Mouse (Mus musculus): ENCODE measurements at regions not wholly inside any gene's neighbourhood (a gene's known extent, or its start where the extent isn't known, plus 50 kb on each side); places are given as distances from the start of the nearest gene placed in this dataset.

DNA sequence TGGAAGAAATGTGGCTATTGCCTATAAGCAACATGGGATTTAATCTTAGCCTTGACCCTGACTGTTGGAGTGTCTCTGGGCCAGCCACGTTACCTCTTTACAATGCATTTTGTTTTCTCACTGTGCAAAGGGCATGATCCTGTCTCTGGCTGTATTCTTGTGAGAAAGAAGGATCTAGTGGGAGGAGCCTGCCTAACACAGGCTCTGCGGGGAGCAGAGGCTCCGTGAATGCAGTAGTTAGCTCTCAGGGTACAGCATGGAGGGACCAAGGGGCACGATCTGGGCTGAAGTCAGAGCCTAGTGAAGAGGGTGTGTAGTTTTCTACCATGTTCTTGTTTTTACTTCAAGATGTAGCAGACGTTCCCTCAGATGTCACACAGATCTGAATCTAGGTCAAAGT lies 395.8 kb upstream of the Fam92a start:
- ATAC-seq (ENCODE audit: extremely low read depth, insufficient number of reproducible peaks, low FRiP score, poor library complexity, severe bottlenecking) (no peak), DNase-seq (ENCODE audit: low spot score) (no peak)
- no peak for TF ChIP-seq CTCF (IDR thresholded peaks at IDR 0.05; ENCODE audit: low read depth, low read length)
- TF ChIP-seq TAL1 (conservative IDR thresholded peaks at IDR 0.05; ENCODE audit: low read depth, low read length): no peak
- no peak for TF ChIP-seq GATA2 (IDR thresholded peaks at IDR 0.05; ENCODE audit: borderline replicate concordance, low read depth, low read length)
- no peak for TF ChIP-seq POLR2AphosphoS5 (IDR thresholded peaks at IDR 0.05; ENCODE audit: insufficient replicate concordance, low read depth, low read length)
- no peaks in the 10 kb centered on the region for H3K27me3 ChIP-seq (ENCODE audit: insufficient read depth, low read length)
- no peaks in the 10 kb centered on the region for H3K36me3 ChIP-seq (replicated peaks)
- no peaks in the 10 kb centered on the region for H3K9me3 ChIP-seq (replicated peaks)
- H3K4me1 ChIP-seq (ENCODE audit: insufficient read depth, low read depth, low read length): no peaks in the 10 kb centered on the region
- H3K4me3 ChIP-seq (ENCODE audit: low read depth, low read length): no peak overlapping the region

DNA sequence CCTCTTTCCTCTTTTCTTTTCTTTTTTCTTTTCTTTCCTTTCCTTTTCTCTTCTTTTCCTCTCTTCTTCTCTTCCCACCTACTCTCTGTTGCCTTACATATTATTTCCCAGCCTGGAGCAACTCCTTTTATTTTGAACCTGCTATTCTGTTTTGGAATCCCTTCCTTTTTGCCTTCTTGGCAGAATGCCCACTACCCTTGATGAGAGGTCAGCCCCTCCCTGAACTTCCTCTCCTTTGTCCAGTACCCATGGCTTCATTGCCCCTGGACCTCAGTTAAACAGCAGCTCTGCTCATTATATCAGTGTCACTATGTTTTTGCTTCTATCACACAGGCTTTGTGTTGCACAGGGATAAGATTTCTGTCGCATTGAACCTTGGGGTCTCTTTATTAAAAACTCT lies 391.2 kb upstream of the Fam92a start:
- Histone ChIP-seq H3K27me3 (ENCODE audit: insufficient read depth, low read length) (no peaks in the 10 kb centered on the region), H3K9me3 (replicated peaks) (no peaks in the 10 kb centered on the region), H3K36me3 (replicated peaks) (no peaks in the 10 kb centered on the region), H3K4me1 (ENCODE audit: insufficient read depth, low read depth, low read length) (no peaks in the 10 kb centered on the region), H3K4me3 (ENCODE audit: low read depth, low read length) (no peak overlapping the region)
- ATAC-seq (ENCODE audit: extremely low read depth, insufficient number of reproducible peaks, low FRiP score, poor library complexity, severe bottlenecking): no peak
- no peak for TF ChIP-seq GATA1 (IDR thresholded peaks at IDR 0.05; ENCODE audit: borderline replicate concordance, low read length)
- TF ChIP-seq GATA2 (IDR thresholded peaks at IDR 0.05; ENCODE audit: borderline replicate concordance, low read depth, low read length): no peak
- no peak for TF ChIP-seq TAL1 (conservative IDR thresholded peaks at IDR 0.05; ENCODE audit: low read depth, low read length)
- TF ChIP-seq CTCF (IDR thresholded peaks at IDR 0.05; ENCODE audit: low read depth, low read length): no peak
- no peak for TF ChIP-seq POLR2AphosphoS5 (IDR thresholded peaks at IDR 0.05; ENCODE audit: insufficient replicate concordance, low read depth, low read length)
- no peak for DNase-seq (ENCODE audit: low spot score)

DNA sequence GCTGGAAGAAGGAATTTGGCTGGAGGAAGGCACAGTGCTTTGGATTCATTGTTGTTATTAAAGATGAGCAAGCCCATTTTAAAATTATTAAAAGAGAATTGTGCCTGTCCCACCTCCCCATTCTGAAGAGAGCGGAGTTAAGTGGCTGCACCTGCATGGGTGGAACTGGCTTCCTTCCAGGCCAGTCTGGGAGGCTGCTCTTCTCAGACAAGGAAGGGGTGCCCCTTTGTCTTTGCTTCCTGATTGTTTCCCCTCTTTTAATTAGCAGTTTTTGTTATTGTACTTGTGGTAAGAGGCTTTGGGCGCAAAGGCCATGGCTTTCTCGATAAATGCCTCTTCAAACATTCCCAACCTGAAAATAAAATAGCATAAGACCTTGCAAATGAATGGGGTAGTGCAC lies 388.7 kb upstream of the Fam92a start:
- DNase-seq (ENCODE audit: low spot score): no peak
- Histone ChIP-seq H3K4me3 (ENCODE audit: low read depth, low read length) (no peak overlapping the region), H3K4me1 (ENCODE audit: insufficient read depth, low read depth, low read length) (no peaks in the 10 kb centered on the region), H3K9me3 (replicated peaks) (no peaks in the 10 kb centered on the region), H3K27me3 (ENCODE audit: insufficient read depth, low read length) (no peaks in the 10 kb centered on the region), H3K36me3 (replicated peaks) (no peaks in the 10 kb centered on the region)
- ATAC-seq (ENCODE audit: extremely low read depth, insufficient number of reproducible peaks, low FRiP score, poor library complexity, severe bottlenecking): no peak
- TF ChIP-seq GATA2 (IDR thresholded peaks at IDR 0.05; ENCODE audit: borderline replicate concordance, low read depth, low read length) (no peak), POLR2AphosphoS5 (IDR thresholded peaks at IDR 0.05; ENCODE audit: insufficient replicate concordance, low read depth, low read length) (no peak), TAL1 (conservative IDR thresholded peaks at IDR 0.05; ENCODE audit: low read depth, low read length) (no peak), CTCF (IDR thresholded peaks at IDR 0.05; ENCODE audit: low read depth, low read length) (no peak), GATA1 (IDR thresholded peaks at IDR 0.05; ENCODE audit: borderline replicate concordance, low read length) (no peak)

DNA sequence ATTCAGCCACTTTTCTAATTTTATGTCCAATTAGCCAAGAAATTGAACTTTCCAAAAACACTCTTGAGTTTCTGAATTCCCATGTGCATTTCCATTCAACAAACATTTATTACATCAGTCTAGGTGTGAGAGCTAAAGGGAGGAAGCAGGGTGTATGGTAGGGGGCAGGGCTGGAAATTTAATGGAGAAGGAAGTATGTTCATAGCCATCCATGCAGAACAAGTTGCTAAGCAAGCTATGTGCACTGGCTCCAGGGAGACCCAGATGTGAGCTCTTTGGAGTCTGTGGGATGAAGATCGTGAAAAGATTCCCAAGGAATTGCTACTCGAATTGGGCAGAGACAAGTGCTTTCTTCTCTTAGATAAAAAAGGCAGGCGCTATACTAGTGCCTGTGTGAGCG lies 388.2 kb upstream of the Fam92a start:
- H3K36me3 ChIP-seq (replicated peaks): no peaks in the 10 kb centered on the region
- H3K4me1 ChIP-seq (ENCODE audit: insufficient read depth, low read depth, low read length): no peaks in the 10 kb centered on the region
- ATAC-seq (ENCODE audit: extremely low read depth, insufficient number of reproducible peaks, low FRiP score, poor library complexity, severe bottlenecking): no peak
- TF ChIP-seq GATA2 (IDR thresholded peaks at IDR 0.05; ENCODE audit: borderline replicate concordance, low read depth, low read length): no peak
- H3K27me3 ChIP-seq (ENCODE audit: insufficient read depth, low read length): no peaks in the 10 kb centered on the region
- no peak for DNase-seq (ENCODE audit: low spot score)
- H3K9me3 ChIP-seq (replicated peaks): no peaks in the 10 kb centered on the region
- H3K4me3 ChIP-seq (ENCODE audit: low read depth, low read length): no peak overlapping the region

DNA sequence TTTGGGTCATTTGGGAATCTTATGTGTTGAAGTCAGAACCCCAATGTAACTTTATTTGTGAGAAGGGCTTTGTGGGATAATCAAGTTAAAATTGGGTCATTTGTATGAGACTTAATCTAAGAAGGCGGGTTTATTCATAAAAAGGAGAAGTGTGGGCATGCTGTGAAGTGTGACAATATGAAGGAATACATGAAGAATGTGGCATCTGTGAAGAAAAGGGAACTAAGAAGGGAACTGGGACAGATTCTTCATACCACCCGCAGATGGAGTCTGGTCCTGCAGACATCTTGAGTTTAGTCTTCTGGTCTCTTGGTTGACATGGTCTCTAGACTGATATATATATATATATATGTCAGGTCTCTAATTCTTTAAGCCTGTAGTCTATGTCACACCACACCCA lies 385.3 kb upstream of the Fam92a start:
- DNase-seq (ENCODE audit: low spot score) (no peak), ATAC-seq (ENCODE audit: extremely low read depth, insufficient number of reproducible peaks, low FRiP score, poor library complexity, severe bottlenecking) (no peak)
- no peak overlapping the region for H3K4me3 ChIP-seq (ENCODE audit: low read depth, low read length)
- no peaks in the 10 kb centered on the region for H3K9me3 ChIP-seq (replicated peaks)
- no peaks in the 10 kb centered on the region for H3K27me3 ChIP-seq (ENCODE audit: insufficient read depth, low read length)
- TF ChIP-seq GATA1 (IDR thresholded peaks at IDR 0.05; ENCODE audit: borderline replicate concordance, low read length) (no peak), GATA2 (IDR thresholded peaks at IDR 0.05; ENCODE audit: borderline replicate concordance, low read depth, low read length) (no peak), CTCF (IDR thresholded peaks at IDR 0.05; ENCODE audit: low read depth, low read length) (no peak), POLR2AphosphoS5 (IDR thresholded peaks at IDR 0.05; ENCODE audit: insufficient replicate concordance, low read depth, low read length) (no peak), TAL1 (conservative IDR thresholded peaks at IDR 0.05; ENCODE audit: low read depth, low read length) (no peak)
- no peaks in the 10 kb centered on the region for H3K36me3 ChIP-seq (replicated peaks)
- no peaks in the 10 kb centered on the region for H3K4me1 ChIP-seq (ENCODE audit: insufficient read depth, low read depth, low read length)

DNA sequence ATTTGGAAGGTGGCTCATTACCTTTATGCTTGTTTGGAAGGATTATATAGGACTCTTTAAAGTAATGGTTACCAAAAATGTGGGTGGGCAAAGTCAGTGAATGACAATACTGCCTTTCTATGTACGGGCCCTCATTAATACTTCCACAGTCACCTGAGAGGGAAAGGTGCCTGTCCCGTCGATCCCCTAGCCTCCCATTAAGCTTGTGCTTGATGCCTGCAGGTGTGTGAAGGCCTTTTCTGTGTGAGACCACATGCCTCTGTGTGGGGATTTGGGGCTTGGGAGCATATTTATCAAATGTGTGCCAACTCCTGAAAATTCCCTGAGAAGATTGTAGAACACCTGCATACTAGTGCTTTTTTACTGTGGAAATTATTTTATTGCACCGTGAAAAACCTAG lies 377.4 kb upstream of the Fam92a start:
- Histone ChIP-seq H3K27me3 (ENCODE audit: insufficient read depth, low read length) (no peaks in the 10 kb centered on the region), H3K4me1 (ENCODE audit: insufficient read depth, low read depth, low read length) (no peaks in the 10 kb centered on the region), H3K36me3 (replicated peaks) (no peaks in the 10 kb centered on the region), H3K4me3 (ENCODE audit: low read depth, low read length) (no peak overlapping the region), H3K9me3 (replicated peaks) (no peaks in the 10 kb centered on the region)
- TF ChIP-seq CTCF (IDR thresholded peaks at IDR 0.05; ENCODE audit: low read depth, low read length) (no peak), GATA2 (IDR thresholded peaks at IDR 0.05; ENCODE audit: borderline replicate concordance, low read depth, low read length) (no peak), TAL1 (conservative IDR thresholded peaks at IDR 0.05; ENCODE audit: low read depth, low read length) (no peak), POLR2AphosphoS5 (IDR thresholded peaks at IDR 0.05; ENCODE audit: insufficient replicate concordance, low read depth, low read length) (no peak), GATA1 (IDR thresholded peaks at IDR 0.05; ENCODE audit: borderline replicate concordance, low read length) (no peak)
- DNase-seq (ENCODE audit: low spot score): no peak
- ATAC-seq (ENCODE audit: extremely low read depth, insufficient number of reproducible peaks, low FRiP score, poor library complexity, severe bottlenecking): no peak

DNA sequence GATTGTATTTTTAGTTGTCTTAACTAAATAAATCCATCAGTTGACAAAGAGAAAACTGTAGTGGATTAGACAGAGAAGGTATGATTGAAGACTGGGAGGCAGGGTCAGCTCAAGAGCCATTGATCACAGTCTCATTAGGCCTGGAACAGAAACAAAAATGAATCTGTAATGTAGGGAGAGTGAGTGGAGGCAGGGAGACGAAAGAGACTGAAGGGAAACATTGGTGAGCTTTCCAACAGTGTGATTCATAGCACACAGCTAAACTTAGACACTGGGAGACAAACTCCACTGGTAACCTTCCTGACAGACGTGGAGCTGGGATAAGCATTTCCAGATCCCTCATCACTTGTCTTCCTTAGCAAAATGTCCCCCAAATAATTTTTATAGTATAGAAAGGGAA lies 372.1 kb upstream of the Fam92a start:
- H3K36me3 ChIP-seq (replicated peaks): no peaks in the 10 kb centered on the region
- ATAC-seq (ENCODE audit: extremely low read depth, insufficient number of reproducible peaks, low FRiP score, poor library complexity, severe bottlenecking): no peak

More for the DNA sequence above, 372.1 kb upstream of the Fam92a start:
- DNase-seq (ENCODE audit: low spot score): no peak
- no peaks in the 10 kb centered on the region for H3K27me3 ChIP-seq (ENCODE audit: insufficient read depth, low read length)
- no peak overlapping the region for H3K4me3 ChIP-seq (ENCODE audit: low read depth, low read length)
- TF ChIP-seq TAL1 (conservative IDR thresholded peaks at IDR 0.05; ENCODE audit: low read depth, low read length): no peak
- no peak for TF ChIP-seq GATA1 (IDR thresholded peaks at IDR 0.05; ENCODE audit: borderline replicate concordance, low read length)
- no peak for TF ChIP-seq GATA2 (IDR thresholded peaks at IDR 0.05; ENCODE audit: borderline replicate concordance, low read depth, low read length)
- TF ChIP-seq CTCF (IDR thresholded peaks at IDR 0.05; ENCODE audit: low read depth, low read length): no peak
- no peak for TF ChIP-seq POLR2AphosphoS5 (IDR thresholded peaks at IDR 0.05; ENCODE audit: insufficient replicate concordance, low read depth, low read length)
- no peaks in the 10 kb centered on the region for H3K4me1 ChIP-seq (ENCODE audit: insufficient read depth, low read depth, low read length)
- no peaks in the 10 kb centered on the region for H3K9me3 ChIP-seq (replicated peaks)
